Mouse (Mus musculus) cerebellum, postnatal 36 days (tissue): ENCODE data around the gene Pear1.
"Not testable (repeated sequence)": the region's sequence is repeated elsewhere in the genome, so short reads cannot be mapped to it uniquely, and the experiment has no call there.

Experiments
- DNase-seq, 2 experiments: peaks; one replicate each; pipeline ENCODE4 v3.0.0; 2021 to 2022; ENCODE audit warnings: mixed read lengths in 2 of 2

The Pear1 gene

DNA sequence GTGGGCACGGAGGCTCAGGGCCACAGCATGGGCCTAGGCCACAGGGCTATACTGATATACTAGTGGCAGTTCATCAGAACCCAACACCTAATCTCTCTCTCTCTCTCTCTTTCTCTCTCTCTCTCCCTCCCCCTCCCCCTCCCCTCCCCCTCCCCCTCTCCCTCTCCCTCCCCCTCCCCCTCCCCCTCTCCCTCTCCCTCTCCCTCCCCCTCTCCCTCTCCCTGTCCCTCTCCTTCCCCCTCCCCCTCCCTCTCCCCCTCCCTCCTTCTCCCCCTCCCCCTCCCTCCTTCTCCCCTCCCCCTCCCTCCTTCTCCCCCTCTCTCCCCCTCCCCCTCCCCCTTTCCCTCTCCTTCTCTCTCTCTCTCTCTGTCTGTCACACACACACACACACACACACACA lies at the start of gene Pear1:
TSS of gene Pear1 (minus strand) at position 101 of the 400 bp plus-strand sequence.
- DNase-seq = not testable (repeated sequence)

DNA sequence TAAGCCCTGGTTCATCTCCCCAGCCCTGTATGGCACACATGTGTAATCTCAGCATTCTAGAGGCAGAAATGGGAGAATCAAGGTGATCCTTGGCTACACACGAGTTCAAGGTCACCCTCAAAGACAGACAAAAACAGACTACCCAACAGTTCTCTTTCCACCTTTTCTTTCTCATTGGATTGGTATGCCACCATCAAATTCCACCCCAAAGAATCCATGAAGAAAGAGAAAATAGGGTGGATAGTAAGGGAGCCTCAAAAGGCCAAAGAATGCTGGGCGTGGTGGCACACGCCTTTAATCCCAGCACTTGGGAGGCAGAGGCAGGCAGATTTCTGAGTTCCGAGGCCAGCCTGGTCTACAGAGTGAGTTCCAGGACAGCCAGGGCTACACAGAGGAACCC lies 40.0 kb upstream of the Pear1 start:
- DNase-seq = not testable (repeated sequence)

DNA sequence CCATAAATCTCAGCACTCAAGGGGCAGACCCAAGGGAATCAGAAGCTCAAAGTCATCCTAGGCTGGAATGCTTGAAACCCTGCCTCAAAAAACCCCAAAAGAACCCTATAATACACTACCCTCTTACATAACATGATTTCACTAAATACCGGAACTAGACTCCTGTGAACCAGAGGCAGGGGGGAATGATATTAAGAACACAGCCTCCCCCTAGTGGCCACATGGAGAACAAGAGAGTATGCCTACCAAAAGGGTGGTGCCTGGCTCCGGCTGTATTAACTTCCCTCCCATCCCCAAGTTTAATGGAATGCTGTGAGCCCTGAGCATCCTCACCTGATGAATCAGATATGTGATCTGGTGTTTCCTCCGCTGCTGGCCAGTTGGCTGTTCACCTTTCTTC lies 35.7 kb upstream of the Pear1 start:
- peak; percentile 45 to 60 for DNase-seq

DNA sequence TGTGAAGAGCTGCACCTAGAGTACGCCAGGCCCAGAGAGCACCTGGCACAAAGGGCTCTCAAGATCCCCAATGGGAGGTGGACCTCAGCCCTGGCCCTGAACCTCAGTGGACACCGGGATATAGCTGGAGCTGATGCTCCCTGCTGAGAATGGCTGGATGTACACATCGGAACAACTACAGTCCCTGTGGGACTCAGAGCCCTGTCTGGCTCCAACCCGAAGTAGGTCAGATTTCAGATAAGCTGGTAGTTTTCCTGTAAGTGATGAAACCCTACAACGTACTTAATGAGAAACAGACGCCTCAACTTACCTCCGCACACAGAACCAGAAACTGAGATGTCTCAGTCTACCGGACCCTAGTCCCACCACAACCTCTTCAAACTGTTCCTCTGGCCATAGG lies 33.6 kb upstream of the Pear1 start:
- DNase-seq = no peak

DNA sequence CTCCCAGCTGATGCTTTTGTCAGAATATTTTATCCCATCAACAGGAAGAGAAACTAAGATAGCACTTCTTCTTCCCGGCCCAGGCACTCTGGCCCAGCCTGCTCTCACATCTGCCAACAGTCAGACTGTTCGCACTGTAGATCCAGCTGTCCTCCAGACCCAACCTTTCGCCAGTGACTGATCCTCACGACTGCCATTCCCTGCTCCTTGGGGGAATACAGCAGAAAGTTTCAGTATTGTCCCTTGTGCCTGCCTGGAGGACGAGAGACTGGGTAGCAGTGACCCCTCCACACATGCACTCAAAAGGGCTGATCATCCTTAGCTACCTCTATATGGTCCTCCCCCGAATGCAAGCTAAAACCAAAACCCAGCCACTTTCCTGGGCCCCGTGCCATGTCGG lies 31.8 kb upstream of the Pear1 start:
- no peak for DNase-seq

DNA sequence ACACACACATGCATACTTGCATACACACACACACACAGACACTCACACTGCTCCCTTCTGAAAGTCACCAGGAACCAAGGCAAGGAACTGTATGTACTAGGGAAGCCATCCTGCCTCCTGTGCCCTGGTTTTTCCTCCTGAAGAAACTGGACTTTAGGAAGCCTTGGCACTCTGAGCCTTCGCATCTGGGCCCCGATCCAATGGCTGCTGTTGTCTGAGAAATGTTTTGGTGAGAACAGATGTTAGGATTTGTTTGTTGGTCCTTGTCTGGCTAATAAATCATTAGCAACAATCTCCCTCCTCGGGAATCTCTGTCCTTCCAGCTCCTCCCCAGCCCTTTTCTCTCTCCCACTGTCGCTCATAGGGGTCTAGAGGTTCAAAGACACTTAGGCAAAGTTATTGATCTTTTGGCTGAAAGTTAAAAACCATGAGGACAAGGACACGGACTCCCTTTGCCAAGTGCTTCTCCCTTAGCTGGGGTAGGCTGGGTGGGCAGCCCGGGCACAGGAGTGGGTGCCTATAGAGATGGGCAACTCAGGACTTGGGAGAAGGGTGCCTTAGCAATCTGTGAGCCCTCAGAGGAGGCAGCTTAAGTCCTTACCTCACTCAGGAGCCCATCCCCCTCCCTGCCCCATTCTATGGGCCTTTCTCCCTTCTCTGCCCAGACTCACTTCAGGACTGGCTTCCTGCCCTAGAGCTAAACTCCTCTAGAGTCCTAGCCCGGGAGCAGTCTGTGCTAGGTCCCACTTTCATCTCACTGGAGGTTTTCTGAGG lies 30.9 kb upstream of the Pear1 start:
- no peak for DNase-seq

DNA sequence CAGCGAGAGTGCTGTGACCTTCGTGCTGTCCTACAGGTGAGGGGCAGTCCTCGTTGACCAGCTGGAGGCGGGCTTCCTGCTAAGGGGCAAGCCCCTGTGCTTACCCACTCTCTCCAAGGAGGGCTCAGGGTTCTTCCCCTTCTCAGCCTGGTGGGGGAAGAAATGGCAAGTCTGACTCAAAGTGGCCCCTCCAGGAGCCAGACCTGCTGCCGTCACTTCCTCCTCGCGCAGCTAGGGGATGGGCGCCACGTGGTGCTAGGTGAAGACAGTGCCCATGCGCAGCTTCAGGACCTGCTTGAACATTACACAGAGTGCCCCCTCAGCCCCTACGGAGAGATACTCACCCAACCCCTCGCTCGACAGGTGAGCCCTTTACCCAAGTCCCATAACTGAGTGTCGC lies 25.0 kb upstream of the Pear1 start:
- no peak for DNase-seq

DNA sequence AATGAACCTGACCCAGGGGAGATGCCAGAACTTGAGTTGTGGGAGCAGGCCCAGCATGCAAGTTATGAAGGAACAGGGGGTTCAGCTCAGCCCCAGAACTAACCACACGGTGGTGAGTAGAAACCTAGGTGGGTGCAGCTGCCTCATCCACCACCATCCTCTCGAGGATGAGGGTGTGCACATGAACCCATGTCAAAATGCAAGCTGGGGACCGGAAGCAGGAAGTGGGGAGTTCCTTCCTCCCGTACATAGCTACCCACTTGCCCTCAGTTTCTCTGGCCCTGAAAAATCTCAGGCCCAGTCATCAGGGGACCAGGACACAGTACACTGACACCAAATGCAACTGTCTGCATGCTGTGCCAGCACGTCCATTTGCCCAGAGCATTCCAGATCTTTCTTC lies 23.6 kb upstream of the Pear1 start:
- DNase-seq = no peak

DNA sequence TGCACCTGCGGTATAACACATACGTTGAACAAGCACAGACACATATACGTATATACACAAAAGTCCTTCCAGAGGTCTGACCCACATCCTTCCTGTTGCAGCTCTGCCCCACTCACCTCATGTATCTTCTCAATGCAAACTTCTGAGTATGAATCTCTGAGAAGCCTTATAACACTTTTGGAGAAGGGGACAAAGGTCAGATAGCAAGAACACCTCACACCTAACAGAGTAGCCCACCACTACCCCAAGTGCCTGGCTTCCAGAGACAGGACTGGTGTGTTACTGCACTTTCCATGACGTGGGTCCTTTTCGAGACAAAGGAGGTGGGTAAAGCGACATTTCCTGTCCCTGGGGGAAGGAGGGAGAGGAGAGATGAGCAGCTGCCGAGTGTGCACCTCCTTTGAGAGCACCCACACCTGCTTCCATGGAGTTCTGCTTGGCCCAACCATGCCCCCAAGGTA lies 22.6 kb upstream of the Pear1 start, which contains the start of gene Sh2d2a:
TSS of gene Sh2d2a (plus strand) at position 106 of the 461 bp plus-strand sequence.
- DNase-seq = no peak

DNA sequence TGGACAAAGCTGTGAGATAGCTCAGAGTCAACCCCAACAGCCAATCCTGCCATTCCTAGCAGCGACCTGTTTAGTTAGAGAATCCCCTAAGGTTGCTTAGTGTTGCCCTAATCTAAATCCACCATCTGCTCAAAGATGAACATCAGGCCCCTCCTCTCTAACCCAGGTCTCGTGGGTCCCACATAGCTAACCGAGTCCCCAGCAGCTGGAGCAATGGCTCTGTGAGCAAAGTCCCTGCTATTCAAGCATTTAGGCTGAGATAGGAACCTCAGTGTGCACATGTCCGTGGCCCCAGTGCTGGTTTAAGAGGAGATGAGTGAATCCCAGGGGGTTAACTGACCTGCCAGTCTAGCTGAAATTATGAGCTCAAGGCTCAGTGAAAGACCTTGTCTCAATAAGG lies 22.1 kb upstream of the Pear1 start:
- no peak for DNase-seq

DNA sequence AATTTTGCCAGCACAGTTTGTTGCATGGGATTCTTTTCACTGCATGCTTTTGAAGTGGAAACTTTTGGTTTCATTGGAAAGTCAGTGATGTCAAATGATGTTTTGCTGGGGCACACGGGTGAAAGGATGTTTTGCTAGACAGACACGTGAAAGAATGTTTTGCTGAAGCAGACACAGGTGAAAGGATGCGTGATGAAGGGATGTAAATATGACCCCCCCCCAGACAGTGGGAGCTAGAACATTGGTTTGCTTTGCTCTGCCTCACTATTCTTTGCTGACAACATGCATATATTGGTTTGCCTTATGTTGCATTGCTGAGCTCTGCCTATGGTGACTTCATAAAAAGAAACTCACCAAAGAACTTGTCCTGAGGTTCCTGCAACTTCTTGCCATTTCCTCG lies 20.9 kb upstream of the Pear1 start:
- DNase-seq = no peak

DNA sequence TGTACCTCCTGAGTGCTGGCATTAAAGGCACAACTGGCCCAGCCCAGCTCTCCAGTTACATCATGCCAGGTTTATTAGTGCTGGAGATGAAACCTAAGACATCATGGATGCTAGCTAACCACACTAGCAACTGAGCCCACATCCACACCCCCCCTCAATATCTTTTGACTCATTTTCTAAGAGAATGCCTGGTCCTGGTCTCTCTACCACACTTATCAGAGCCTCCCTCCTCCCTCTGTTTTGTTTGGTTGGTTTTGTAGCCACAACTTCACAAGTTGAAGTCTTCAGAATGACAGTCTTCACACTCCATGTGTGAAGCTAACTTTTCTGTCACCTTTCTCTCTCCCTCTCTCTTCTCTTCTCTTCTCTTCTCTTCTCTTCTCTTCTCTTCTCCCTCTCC lies 16.8 kb upstream of the Pear1 start:
- no peak for DNase-seq

DNA sequence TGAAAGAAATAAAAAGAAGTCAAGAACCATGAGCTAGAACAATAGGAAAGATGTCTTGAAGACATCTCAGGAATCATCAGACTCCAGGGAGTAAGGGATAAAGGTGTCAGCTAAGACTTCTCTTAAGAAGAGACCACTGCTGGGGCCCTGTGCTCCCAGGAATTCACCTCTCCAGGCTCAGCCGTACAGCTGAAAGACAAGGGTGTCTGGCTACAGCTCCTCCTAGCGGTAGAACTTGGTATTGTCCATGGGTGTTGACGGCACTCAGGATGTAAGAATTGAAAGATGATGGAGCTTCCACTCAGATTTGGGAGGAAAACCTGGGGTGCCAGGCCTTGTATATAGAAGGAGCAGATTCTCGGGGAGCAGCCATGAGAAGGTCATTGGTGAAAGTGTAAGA lies 14.5 kb upstream of the Pear1 start:
- peak; percentile 72 to 79 for DNase-seq

DNA sequence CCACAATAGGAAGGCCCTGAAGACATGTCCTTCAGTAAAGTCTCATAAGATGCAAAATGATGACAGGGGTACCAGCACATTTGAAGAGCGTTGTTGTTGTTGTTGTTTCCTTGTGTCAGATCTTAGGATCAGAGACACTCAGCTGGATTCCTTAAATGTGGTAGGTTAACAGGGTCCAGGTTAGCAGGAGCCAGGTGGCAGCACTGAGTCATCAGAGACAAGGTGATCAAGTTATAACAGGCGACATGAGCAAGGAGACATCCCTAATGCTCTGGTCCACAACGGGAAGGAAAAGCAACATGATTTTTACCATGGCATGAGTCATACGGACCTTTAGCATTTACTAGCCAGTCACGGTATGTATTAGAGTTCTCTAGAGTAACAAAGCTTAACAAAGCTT lies 9.4 kb upstream of the Pear1 start:
- no peak for DNase-seq

DNA sequence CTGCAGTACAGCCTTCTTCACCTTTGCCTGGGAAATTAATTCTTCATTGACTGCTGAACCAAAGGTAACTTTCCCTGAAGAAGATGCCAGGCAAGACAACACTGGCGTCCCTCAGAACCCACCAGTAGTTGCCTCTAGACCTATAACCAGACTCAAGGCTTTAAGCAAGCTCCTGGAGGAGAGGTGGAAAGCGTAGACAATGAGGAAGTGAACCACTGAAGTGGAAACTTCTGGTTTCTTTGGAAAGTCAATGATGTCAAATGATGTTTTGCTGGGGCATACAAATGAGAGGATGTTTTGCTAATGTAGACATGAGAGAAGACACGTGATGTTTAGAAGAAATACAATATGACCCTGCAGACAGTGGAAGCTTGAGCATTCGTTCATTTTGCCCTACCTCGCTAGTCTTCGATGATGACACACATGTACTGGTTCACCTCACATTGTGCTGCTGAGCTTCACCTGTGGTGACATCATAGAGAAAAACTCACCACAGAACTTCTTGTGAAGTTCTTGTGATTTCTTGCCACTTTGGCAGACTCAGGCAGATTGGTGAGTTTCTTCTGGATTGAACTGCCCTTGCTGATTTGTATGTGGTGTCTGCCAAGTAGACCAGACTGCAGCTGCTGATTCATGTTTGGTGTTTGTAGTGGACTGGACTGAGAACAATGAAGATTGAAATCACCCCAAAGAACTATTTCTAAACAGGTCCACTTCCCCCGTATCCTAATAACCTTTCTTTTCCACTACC lies 8.2 kb upstream of the Pear1 start:
- no peak for DNase-seq

DNA sequence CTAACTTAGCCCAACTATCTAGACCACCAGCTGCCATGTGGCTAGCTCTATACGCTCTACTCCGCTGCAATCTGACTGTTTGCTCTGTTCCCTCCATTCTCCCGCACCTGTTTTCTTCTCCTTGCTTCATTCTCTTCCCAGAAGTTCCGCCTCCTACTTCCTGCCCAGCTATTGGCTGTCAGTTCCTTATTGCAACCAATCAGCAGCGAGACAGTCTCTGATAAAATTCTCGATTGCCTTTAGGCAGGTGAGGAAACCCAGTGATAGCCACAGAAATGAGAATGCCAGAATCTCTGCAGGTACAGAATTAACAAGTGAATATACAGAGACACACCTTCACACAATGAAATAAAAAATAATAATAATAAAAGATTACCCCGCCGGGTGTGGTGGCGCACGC lies 4.9 kb upstream of the Pear1 start:
- DNase-seq = no peak

DNA sequence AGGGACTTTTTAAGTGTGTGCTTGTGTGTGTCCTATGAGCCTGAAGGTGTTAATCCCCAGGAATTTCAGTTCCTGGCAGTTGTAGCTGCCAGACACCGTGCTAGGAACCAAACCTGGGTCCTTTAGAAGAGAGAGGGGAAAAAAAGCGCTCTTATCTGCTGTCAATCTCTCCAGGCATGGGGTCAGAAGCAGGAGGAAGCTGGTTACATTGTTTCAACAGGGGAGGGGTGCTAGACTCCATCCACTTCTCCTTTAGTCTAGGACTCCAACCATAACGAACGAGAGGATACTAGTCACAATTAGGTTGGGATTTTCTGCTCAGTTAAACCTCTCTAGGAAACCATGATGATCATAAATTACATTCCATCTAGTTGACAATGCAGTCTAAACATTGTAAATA lies 4.3 kb upstream of the Pear1 start:
- DNase-seq = no peak

DNA sequence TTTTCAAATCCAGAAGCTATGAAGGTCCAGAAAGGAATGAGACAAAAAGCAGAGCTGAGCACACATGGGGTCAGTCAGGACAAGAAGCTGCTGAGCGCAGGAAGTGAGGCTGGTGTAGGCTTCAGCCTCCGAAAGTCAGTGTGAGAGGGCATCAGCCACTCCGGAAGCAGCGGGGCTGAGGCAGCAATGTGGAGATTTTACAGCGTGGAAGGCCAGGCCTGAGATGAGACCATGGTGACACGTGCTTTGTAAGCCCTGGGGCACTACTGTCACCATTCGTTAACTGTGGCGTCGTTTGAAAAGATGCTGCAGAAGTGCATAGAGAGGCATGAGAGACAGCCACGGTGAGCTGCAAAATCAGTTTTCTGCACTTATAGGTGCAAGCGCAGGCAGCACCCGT lies 5.9 kb downstream of the Pear1 start:
- no peak for DNase-seq

DNA sequence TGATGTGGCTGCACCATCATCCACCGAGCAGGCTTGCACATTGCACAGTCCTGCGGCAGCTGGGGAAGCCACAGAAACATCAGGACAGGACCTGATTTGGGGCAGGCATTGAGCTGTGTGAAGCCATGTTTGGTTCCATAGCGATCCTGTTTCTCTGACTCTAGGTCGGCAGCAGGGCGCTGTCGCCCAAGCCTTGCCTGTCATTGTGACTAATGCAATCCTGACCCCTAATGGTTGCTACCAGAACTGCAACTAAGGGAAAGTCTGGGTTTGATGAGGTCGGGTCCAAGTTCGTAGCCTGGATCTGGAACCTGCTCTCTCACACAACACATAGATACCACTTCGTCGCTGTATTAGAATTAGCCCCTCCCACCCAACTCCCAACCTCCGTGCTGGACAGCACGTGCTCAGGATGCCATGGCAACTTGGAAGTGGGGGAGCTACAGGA lies 7.4 kb downstream of the Pear1 start:
- peak; percentile 65 to 84 for DNase-seq

DNA sequence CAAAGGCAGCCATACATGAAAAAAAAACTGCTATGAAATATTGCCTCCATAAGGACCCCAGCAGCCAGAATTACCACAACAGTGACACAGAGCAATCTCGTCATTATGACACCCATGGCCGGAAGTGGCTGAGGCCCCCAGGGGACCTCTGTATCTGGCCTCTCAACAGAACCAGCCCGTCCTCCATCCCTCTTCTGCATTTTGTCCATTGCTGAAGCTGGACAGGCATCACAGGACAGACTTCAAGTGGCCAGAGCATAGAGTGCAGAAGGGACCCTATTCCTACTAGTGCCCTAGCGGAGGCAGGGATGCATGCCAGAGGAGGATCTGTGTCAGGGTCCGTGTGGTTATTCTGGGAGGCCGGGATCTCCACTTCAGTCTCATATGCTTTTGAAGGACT lies 7.9 kb downstream of the Pear1 start:
- DNase-seq = no peak

DNA sequence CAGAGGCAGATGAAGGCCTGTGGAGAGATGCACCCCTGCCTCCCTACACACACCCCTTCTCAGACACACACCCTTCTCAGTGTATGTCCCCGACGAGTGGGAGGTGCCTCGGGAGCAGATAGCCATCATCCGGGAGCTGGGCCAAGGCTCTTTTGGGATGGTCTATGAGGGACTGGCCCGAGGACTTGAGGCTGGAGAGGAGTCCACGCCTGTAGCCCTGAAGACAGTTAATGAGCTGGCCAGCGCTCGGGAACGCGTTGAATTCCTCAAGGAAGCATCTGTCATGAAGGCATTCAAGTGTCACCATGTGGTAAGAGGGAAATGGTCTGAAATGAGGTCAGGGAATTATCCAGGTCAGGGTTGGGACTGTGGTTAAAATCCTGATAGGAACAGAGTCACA lies 11.2 kb downstream of the Pear1 start:
- DNase-seq = no peak

DNA sequence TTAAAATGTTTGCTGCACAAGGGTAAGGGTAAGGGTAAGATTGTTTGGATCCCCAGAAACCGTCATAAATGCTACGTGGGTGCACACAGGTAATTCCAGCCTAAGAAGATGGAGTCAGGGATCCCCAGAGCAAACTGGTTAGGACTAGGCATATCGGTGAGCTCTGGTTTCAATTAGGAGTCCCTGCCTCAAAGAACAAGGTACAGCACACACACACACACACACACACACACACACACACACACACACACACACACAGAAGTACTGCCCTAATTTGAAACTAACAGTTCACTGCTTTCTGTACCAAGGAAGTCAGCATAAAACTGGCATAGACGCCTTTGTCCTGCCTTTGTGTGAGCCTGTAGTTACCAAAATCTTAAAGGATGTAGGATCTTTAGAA lies 11.7 kb downstream of the Pear1 start:
- no peak for DNase-seq

DNA sequence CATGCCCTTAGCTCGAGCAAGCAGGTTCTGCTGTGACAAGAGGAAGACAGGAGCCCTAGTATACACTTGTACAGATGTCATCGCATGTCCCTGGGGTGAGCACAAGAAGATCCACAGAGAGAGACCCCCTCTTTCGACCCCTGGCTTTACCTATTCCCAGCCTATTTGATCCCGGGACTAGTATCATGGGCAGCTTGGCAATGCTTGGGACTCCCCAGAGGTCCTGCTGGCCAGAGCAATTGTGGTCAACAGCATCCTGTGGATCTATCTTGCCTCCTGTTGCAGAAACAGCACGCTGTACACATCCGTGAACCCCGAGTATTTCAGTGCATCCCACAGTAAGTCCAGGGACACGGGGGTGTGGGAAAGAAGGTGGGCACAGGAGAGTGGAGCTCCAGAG lies 12.8 kb downstream of the Pear1 start:
- no peak for DNase-seq

DNA sequence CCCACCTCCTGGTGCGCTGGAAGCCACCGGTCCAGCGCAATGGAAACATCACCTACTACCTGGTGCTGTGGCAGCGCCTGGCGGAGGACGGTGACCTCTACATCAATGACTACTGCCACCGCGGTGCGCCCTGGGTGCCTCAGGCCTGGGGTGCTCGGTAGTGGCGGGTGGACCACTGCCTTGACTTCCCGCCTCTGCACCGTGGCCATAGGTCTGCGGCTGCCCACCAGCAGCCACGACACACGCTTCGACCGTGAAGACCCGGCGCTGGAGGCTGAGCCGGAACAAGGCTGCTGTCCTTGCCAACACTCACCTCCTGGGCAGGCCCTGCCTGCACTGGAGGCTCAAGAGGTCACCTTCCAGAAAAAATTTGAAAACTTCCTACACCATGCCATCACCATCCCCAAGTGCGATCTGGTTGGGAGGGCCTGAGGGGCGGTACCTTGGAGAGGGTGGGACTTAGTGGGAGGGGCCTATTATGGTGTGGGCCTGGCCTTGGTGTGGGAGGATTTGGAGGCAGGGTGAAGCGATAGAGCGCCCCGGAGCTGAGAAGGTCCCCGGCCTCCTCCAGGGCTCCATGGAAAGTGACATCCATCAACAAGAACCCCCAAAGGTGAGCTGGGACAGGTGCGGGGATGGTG lies 14.7 kb downstream of the Pear1 start:
- DNase-seq = no peak
